Mouse (Mus musculus): ENCODE measurements around the gene Gm21970. TPM values are rescaled to one million over a fixed set of nuclear protein-coding genes. Genes with fewer than 3 reads are reported as not detected.

Gene Gm21970
- polyA plus RNA-seq (2012; rRNA removed), result not detected in 2 replicates

DNA sequence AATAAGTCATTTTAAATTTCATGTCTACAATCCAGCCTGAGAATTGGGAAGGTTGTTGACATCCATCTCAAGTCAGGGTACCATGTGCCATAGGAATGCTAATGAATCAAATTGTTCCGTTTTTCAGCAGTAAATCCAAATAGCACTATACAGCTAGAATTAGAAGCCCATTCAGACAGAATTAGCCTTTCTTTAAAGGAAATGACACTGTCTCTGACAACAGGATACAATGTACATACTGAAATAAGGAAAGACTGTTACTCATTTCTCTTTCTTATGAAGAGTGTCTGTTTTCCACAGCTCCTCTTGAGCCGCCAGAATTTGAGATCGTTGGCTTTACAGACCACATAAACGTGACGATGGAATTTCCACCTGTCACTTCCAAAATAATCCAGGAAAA, at the start of gene Gm21970:
Gene Gm21970 (plus strand): TSS at position 301 of the 400 bp plus-strand sequence.

GRCm38 (mm10) chr16:91372577-91373472, 18.7 kb upstream of the Gm21970 start, which contains the start of gene Ifnar2:
Gene Ifnar2 (plus strand): TSS chr16:91372783.

GRCm38 (mm10) chr16:91405640-91406584, 14.4 kb downstream of the Gm21970 start, which contains the start of gene Il10rb:
Gene Il10rb (plus strand): TSS chr16:91406164.

Other genes starting within 250 kb of the Gm21970 start
- gene Olig2, start 166.3 kb upstream of the Gm21970 start, polyA plus RNA-seq (2012; rRNA removed), result not detected in 2 replicates
- gene Olig1, start 121.9 kb upstream of the Gm21970 start, polyA plus RNA-seq (2012; rRNA removed), result 0.57 and 0.62 TPM in 2 replicates
- gene Ifnar2, start 18.9 kb upstream of the Gm21970 start, polyA plus RNA-seq (2012; rRNA removed), result 56.2 and 95.5 TPM in 2 replicates
- 29.5 and 31.5 TPM in 2 replicates for gene Il10rb, start 14.4 kb downstream of the Gm21970 start, polyA plus RNA-seq (2012; rRNA removed)
- gene Ifnar1, start 93.5 kb downstream of the Gm21970 start, polyA plus RNA-seq (2012; rRNA removed), result 23.3 and 28.8 TPM in 2 replicates
- 43.9 and 54.5 TPM in 2 replicates for gene Ifngr2, start 155.4 kb downstream of the Gm21970 start, polyA plus RNA-seq (2012; rRNA removed)
- 28.4 and 31.9 TPM in 2 replicates for gene Tmem50b, start 206.1 kb downstream of the Gm21970 start, polyA plus RNA-seq (2012; rRNA removed)
- gene Dnajc28, start 227.3 kb downstream of the Gm21970 start, polyA plus RNA-seq (2012; rRNA removed), result 0.98 and 1.2 TPM in 2 replicates